Mouse (Mus musculus) cerebellum, adult 11-12 months (tissue): ENCODE measurements around the gene Psd4.

Source experiments
- DNase-seq: peaks from one replicate; pipeline ENCODE4 v3.0.0; 2022

Gene Psd4

GRCm38 (mm10) chr2:24386158-24386963 lies 19.0 kb downstream of the Psd4 start:
- no peak for DNase-seq

DNA sequence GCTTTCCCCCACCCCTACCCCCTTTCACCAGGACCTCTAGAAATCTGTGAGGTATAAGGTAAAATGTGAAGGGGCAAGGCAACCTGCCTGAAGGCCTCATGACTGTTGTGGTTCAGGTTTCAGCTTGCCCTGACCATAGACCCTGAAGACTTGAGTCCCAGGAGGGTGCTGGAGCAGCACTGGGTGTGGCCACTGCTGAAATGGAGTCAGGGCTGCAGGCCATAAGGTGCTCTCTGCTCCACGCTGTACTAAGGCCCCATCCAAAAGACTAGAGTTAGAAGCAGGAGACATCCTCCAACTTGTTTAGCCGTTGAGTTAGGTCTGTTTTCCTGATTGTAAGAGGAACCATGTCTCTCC lies 19.6 kb downstream of the Psd4 start:
- DNase-seq, result no peak

- no peak for DNase-seq
Measured at GRCm38 (mm10) chr2:24387361-24388283, 20.2 kb downstream of the Psd4 start.

DNA sequence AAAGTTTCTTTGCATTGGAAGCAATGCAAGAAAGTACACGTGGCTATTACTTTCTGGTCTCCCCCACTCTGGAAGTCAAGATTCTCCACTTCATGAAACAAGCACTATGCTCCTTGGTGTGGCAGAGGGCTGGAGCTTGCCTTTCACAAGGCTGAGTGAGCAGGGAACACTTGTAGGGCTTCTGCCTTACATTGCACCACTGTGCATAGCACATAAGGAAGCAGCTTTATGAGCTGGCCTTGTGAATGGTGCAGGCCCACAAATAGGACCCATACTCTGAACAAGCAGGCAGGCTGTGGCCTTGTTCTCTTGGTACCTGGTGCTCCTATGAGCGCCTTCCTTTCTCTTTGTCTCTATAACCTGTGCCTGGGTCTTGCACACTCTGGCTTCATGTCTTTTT lies 25.9 kb downstream of the Psd4 start:
- no peak for DNase-seq

DNA sequence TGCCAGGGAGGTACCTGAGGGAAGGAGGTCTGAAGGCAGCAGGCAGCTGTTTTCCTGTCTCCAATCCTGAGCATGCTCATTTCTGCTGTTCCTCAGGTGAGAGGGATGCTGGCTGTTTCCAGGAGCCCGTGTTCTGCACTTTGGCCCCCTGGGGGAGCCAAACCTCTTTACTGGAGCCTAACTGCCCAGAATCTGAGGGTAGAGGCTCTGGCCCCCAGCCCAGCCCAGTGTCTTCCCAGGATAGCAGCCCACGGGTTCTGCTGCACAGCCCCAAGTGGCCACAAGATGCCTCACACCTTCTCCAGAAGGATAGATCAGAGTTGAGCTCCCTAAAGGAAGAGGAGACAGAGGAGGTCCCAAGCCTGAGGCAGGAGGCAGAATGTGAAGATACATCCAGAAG lies 29.7 kb downstream of the Psd4 start:
- no peak for DNase-seq

DNA sequence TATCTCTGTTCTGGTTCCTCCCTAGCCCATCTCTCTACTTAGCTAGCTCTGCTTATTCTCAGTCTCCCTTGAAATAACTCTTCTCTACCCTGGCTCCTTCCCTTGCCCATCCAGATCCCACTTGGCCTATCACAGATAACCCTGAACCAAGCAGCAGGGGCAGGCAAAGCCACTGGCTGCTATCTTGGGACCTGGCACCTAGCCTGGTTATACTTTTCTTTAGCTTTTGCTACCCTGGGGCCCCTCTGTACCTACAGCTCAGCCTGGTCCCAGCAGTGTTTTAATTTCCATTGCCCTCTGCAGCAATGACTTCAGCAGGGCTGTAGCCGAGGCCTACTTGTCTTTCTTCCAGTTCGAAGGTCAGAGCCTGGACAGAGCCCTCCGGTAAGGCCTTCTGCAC lies 33.3 kb downstream of the Psd4 start:
- DNase-seq, result no peak

DNA sequence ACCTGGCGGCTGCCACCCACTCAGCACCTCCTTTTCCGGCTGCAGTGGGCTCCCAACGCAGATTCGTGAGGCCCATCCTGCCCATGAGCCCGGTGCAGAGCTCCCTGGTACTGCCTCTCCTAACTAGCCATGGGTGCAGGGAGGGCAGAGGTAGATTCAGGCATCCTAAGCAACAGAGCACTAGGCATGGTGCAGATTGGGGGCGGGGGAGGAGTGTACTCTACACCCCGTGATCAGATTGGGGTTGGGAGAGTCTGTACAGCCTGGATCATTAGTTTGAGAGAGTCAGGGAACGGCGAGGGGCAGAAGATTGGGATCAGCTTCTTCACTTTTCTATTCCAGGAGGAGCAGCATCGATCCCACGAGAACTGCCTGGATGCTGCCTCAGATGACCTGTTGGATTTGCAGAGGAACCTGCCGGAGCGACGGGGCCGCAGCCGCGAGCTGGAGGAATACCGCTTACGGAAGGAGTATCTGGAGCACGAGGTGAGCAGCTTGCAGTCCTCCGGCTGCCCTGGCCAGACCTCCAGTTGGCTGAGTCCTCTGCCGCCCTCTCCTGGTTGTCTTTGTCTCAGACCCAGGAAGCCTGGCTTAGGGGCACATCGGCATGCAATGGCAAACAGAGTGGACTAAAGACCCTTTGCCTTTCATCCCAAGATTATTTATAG lies 38.1 kb downstream of the Psd4 start:
- peak; percentile 40 for DNase-seq

GRCm38 (mm10) chr2:24407701-24408485 lies 40.5 kb downstream of the Psd4 start:
- DNase-seq, result peak; percentile 71

GRCm38 (mm10) chr2:24409166-24409565 lies 41.8 kb downstream of the Psd4 start:
- peak; percentile 34 for DNase-seq

DNA sequence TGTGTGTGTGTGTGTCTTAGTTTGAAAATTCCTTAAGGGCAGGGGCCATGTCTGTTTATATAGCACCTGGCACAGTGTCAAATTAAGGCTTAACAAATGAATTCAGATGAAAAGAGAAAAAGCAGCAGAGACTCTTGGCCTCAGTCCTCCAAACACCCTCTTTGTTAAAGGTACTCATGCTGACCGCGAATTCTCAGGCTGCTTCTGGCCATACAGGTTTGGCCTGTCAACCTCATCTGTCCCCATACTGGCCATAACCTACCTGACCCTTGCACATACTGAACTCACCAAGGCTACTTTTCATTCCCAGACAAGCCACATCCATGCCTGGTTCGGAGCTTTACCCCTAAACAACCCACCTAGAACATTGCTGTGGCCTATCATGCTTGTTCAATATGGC lies 45.8 kb downstream of the Psd4 start:
- no peak for DNase-seq

- DNase-seq, result no peak
Measured at GRCm38 (mm10) chr2:24413677-24414076, 46.3 kb downstream of the Psd4 start.

GRCm38 (mm10) chr2:24416668-24417067 lies 49.3 kb downstream of the Psd4 start:
- DNase-seq, result no peak

GRCm38 (mm10) chr2:24417106-24417505 lies 49.7 kb downstream of the Psd4 start:
- no peak for DNase-seq

DNA sequence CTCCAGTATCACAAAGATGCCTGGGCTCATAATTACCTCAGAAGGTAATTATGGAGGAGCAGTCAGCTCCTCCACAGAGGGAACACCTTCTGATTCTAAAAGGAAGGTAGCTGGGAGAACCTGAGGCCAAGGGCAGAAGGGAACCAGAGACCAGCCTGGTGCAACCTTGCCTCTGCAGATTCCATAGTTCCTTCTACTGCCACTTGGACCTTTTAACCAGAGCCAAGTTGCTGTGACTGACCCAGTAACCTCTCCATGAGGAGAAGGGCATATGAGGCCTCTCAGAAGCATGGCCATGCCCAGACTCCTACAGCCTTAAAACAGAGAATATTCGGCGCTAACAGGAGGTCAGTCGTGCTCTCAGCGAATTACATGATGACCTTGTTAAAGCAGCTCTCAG lies 50.2 kb downstream of the Psd4 start:
- DNase-seq, result no peak

DNA sequence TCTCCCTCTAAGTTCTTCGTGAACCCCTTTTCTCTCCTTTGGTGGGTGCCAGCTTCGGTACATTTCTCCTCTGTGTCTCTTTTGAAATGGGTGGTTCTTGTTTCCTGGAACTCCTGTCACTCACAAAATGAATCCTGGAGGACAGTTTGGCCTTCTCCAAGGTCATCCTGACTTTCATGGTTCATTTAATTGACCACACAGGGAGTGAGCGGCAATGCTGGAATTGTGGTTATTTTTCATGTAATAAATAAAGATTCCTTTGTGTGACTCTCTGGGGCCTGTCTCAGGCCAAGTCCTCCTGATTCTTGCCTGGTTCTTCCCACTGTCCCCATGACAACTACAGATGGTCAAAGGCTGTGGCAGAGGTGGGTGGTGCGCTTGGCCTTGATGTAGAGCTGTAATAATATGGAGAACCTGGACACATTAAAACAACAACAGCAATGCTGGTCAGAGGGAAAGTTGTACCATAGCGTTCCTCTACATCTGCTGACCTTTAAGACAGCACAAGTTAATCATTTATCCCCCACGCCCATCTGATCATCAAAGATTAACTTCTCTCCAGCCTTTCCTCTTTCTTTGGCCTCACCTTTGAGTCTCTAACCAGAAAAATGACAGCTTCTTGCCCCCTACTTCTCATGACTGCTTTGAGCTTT lies 54.0 kb downstream of the Psd4 start:
- no peak for DNase-seq

DNA sequence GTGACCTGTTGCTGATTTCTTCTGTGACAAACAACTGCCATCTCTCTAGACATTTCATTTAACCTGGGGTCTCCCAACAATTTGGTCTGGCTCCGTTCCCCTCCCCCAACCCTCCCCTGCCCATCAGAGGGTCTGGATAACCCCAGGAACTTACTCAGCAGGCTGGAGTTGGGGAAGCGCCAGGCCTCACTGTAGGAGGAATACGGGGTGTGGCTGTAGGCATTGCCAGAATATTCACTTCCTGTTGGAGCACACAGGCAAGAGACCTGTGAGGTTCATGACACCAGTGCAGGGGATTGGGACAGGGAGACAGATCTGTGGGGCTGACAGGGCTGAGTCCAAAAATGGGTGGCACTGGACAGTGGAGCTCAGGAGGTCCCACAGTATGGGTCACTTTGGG lies 55.4 kb downstream of the Psd4 start:
- DNase-seq, result no peak

DNA sequence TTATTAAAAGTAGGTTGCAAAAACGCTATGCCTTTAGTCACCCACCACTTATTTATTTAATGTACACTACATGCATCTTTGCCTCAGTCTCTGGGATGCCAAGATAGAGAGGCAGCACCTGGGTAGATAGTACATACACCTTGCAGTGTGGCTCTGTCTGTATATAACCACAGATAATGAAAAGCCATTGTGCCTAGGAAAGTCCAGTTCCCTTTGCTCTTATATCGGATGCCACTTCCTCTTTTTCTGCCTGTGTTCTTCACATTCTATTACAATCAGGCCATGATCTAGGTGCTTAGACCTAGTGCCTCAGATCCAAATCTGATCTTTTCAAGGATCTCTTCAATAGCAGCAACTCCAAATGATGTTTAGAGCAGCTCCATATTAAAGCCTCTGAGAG lies 58.2 kb downstream of the Psd4 start:
- no peak for DNase-seq

DNA sequence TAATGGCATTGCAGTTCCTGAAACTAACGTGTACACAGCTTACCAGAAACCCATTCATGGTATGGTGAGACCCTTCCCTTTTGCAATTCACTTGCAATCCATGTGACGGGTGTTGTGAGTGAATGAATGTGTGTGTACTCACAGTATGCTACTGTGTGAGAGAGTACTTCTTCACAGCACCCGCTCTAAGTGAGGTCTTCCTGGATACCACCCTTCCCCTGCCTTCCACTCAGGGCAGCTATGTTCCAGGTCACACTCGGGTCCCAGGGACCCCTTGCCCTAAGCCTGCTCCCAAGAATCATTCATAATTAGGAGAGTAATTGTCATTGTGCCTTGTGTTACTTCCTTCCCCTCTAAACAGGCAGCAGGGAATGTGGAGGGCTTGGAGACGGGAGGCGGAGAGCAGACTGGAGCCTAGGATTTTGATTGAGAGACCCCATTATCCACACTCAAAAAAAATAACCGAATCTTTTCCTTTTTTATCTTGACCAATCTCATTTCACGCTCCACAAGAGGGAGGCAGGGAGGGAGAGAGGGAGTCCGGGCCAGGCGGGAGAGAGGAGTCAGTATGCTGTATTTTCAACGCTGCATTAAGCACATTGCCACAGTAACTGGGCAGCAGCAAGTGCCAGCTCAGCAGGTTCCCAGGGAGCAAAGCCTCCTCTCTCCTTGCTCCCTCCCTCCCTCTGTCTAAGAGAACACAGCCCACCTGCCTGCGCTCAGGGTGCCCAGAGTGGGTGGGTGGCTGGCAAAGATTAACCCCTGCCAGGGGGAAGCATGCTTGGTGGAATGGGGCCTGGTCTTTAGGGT lies 60.7 kb downstream of the Psd4 start:
- DNase-seq, result no peak

GRCm38 (mm10) chr2:24429806-24430205 lies 62.4 kb downstream of the Psd4 start:
- DNase-seq, result no peak

DNA sequence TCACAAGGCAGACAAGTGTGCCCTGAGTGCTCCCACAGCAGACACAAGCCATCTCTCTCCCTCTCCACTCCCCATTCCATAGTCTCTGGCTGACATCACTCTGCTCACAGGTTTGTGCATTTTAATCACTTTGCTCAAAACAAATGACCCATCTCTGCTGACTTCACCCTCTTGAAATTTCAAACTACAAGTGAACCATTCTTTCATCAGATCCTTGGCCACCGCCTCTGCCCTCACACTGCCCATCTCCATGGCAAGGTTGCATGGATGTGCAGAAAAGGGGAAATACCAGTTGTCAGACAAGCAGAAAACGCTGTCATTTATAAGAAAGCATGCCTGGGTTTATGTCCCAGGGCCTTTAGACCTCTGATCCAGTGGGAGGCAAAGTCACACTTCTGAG lies 67.3 kb downstream of the Psd4 start:
- DNase-seq, result no peak

DNA sequence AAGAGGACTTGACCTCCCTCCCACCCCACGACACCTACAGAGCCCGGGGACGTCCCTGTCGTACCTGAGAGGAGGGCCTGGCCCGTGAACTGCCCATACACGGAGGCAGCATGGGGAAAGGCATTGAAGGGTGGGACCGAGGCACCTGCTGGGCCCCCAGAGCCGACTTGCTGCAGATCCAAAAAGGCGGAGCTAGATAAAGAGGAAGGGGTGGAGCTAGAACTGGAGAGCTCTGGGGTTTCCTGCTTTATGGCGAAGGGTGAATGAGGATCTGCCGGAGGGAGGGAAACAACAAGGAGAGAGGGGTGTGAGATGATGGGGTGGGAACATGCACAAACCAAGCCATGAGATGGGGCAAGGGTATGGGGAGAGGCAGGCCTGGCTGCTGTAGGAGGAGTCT lies 68.3 kb downstream of the Psd4 start:
- DNase-seq, result no peak
